Mouse (Mus musculus) T-helper 2 cell (primary cell): ENCODE results near the gene Wdr34.
"Not testable (repeated sequence)": the region's sequence is repeated elsewhere in the genome, so short reads cannot be mapped to it uniquely, and the experiment has no call there.

Experiments
- in situ Hi-C: fragments of 300-600 bp; cut with MboI, MseI; formaldehyde crosslinking; loops from one replicate; pipeline ENCODE4 v1.15.1; 2025; ENCODE audit warnings: high pct_unique_total_duplicates

Wdr34 gene

DNA sequence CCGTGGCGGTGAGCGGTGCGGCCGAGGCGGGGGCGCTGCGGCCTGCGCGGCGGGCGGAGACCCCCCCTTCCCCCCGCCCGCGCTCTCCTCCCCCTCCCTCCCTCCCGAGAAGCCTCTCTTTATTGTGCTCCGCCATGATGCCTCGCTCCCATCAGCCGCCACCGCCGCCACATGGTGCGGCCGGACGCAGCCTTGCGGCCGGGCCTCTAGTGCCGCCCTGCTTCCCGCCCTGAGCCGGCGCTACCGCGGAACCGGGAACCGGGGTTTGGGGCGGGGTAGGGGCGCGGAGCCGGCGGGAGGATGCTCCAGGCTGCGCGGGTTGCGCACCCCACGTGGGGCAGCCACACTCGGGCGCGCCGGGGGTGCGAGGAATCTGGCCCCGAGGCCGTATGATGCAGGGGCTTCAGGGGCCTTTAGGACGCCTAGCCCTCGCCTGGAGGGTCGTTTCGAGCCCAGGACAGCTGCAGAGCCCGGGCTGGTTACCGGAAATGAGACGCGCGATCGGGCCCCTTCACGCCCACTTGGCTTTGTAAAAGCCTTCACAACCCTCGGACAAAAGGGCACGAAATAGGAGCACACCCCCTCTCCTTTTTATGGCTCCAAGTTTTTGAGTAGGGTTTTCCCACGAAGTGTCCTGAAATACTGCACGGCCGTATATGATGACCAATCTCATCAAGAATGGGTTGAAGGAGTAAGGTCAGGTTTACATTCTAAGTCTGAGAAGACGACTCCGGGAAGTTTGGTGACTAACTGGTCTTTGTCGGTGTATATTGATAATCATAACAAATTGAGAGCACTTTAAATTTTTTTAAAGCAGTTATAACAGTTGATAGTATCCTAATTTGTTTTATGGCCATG lies 18.6 kb upstream of the Wdr34 start:
- in situ Hi-C loops, result no loop called here

DNA sequence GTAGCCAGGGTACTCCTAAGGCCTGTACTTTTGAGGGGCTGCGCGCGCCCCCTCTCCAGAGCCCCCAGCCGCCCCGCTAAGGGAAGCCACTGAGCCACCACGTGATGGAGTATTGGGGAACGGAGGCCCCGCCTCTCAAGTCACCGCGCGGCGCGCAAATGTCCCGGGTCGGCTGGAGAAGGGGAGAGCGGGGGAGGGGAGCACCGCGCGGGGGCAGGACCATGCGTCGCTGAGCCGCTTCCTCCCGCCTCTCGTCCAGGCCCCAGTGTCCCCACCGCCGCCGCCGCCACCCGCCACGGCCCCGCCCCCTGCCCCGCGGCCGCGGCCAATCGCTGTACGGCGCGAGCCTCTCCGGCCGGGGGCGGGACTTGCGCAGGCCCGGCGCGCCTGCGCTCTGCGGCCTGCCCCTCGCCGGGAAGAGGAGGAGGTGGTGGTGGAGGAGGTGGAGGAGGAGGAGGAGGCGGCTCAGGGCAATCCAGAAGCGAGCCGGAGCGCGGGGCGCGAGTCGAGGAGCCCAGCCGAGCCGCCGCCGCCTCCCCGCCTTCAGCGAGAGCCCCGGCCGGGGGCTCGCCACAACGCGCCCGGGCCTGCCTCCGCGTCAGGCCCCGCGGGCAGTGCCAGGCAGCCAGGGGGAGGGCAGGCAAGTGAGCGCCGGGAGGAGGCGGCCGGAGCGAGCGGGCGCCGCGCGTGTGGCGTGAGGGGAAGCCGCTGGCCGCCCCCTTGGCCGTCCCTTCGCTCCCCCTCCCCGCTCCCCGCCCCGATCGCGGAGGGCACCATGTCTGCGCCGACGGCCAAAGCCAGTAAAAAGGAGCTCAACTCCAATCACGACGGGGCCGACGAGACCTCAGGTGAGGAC lies 17.6 kb upstream of the Wdr34 start:
- in situ Hi-C loops, result no loop called here

DNA sequence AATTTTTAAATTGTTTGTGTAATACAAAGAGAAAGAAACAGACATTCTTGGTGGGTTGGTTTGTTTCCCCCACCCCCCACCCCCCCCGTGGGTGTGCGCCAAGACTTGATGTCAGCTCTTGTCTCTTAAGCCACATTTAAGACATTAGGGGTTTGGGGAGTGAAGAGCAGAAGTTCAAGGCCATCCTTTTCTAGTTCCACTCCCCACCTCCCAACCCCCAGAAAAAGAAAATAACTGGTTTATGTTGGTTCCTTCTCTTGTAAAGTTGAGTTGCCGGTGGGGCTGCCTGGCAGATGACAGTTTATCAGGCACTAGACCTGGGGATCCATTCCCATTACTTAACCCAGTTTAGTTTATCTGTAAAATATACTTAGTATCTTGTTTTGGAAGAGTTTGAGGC lies 15.6 kb upstream of the Wdr34 start:
- in situ Hi-C loops, result no loop called here

DNA sequence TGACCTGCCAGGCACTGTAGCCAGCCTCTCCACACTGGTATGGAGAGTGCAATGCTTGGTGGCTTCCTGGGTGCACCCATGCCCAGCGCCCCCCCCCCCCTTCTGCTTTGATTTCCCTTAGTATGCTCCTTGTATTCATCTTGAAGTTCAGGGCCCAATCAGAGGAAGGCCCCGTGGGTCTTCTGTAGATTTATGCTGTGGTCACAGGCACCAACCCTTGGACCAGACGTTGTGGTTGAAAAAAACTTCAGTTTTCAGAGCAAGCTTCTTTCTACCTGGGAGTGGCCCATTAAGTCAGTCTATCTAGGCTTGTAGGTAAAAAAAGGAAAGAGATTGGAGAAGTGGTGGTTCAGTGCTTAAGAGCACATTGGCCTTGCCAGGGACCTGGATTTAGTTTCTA lies 15.1 kb upstream of the Wdr34 start:
- in situ Hi-C loops, result no loop called here

- in situ Hi-C loops, result no loop called here
Measured at GRCm38 (mm10) chr2:30063235-30063634, 14.6 kb upstream of the Wdr34 start.

DNA sequence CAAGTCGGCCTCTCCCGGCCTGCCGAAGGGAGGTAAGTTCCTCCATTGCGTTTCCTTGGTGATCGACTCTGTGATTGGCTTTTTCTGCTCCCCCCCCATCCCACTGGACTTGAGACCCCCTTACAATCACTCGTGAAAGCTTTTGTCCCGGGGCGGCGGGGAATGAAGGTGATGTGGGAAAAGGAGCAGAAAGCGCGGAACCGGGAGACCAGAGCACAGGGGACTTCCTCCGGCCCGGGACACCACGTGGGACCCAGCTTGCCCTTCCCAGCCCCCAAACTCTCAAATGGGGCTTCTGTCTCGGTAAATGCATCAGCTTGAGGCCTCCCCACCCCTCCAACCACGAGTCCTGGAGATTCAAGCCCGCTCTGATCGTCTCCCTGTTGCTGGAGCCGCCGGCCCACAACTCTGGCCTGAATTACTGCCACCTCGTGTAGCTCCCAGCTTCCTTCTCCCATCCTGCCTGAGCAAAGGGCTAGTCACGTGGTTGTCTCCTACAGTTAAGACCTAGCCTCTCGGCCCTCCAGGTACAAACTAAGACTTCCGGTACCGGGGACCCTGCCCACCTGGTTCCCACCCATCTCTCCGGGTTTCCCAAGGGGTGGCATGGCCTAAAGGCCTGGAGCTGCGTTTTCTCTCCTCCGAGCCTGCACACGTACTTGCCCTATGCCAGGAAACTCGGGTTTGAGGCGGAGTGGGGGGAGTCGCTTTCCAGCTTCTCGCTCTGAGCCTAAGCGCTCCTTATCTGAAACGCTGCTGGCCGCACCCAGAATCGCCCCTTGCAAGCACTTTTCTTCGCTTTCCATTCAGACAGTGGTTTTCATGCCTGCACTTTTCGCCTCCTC lies 13.8 kb upstream of the Wdr34 start:
- in situ Hi-C loops, result no loop called here

GRCm38 (mm10) chr2:30061215-30062166 lies 12.8 kb upstream of the Wdr34 start:
- in situ Hi-C loops, result no loop called here

DNA sequence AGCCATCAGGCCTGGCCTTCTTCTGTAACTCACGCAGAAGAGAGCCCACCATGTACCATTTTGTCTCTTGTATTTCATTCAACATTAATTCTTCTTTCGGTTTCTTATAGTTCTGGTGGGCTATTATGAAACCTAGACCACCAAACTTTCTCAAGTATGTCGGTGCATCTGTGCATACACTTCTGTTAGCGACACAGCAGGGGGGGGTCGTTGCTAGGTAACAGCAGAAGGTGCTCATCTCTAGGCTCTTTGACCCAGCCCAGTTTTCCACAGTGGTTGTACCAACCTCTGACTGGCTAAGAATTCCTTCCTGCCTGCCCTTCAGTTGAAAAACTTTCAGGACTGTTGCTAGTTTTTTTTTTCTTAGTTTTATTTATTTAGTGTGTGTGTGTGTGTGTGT lies 9.7 kb upstream of the Wdr34 start:
- in situ Hi-C loops, result no loop called here

DNA sequence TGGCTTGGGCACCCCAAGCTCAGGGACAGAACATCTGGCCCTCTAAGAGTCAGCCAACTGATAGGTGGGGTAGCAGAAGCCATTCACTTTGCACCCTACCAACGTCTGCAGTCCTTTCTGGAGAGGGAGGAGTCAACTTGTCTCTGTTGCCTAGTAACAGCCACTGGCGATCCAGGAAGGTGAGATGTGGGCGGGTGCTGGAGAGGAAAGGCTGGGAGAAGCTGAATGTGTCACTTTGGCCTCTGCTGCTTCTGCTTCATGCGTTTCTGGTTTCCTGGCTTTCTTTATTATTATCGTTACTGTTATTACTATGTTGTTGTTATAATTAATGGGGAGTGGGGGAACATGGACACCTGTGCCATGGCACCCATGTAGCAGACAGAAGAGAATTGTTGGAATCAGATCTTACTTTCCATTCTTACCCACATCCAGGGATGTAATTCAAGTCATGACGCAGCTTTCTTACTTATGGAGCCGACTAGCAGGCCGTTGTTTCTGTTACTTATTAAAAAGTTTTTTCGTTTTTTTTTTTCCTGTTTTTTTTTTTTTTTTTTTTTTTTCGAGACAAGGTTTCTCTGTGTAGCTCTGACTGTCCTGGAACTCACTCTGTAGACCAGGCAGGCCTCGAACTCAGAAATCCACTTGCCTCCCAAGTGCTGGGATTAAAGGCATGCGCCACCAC lies 8.7 kb upstream of the Wdr34 start, which contains the start of gene Set:
TSS of gene Set (plus strand) at position 156 of the 682 bp plus-strand sequence.
- in situ Hi-C loops, result no loop called here

DNA sequence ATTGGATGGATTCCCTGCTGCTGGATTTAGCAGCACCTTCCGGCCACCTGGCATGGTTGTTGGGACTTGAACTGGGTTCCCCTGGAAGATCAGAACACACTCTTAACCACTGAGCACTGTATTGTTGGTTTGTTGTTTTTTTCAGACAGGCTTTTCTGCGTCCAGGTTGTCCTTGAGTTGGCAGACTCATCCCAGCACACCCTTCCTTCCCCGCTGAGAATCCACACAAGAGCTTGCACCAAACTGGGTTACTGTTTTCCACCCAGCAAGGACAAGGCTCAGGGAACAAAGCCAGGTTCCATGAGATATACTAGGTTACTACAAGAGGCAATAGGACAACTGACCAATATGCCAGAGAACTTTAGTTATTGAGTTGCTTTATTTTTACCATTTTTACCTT lies 8.1 kb upstream of the Wdr34 start:
- in situ Hi-C loops, result no loop called here

GRCm38 (mm10) chr2:30055310-30055709 lies 6.6 kb upstream of the Wdr34 start:
- in situ Hi-C loops, result not testable (repeated sequence)

DNA sequence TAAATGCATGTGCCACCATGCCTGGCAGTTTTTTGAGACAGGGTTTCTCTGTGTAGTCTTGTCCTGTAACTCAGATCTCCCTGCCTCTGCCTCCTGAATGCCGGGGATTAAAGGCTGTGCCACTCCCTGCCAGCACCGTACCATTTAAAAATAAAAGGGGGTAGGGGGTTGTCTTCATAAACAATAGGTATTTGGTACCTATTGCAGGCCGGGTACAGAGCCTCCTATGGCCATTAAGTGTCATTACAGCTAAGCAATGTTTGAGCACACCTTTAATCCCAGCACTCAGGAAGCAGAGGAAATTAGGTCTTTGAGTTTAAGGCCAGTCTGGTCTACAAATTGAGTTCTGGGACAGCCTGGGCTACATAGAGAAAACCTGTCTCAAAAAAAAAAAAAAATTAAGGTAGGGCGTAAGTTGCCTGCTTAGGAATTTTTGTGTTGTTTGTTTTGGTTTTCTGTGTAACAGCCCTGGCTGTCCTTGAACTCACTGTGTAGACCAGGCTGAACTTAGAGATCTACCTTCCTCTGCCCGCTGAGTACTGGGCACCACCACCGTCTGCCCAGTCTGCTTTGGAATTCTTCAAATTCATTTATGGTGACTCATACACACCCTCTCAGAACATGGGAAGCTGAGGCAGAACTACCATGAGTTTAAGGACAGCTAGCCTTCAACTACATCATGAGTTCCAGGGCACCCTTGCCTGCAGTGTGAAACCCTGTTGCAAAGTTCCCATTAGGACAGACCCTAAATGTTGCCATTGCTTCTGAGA lies 3.5 kb upstream of the Wdr34 start:
- in situ Hi-C loops, result no loop called here

GRCm38 (mm10) chr2:30049831-30050230 lies 1.1 kb upstream of the Wdr34 start:
- in situ Hi-C loops, result loop anchor here (5.0 kb wide), 1 partner anchor 47 kb away; no protein-coding TSS in a partner anchor

DNA sequence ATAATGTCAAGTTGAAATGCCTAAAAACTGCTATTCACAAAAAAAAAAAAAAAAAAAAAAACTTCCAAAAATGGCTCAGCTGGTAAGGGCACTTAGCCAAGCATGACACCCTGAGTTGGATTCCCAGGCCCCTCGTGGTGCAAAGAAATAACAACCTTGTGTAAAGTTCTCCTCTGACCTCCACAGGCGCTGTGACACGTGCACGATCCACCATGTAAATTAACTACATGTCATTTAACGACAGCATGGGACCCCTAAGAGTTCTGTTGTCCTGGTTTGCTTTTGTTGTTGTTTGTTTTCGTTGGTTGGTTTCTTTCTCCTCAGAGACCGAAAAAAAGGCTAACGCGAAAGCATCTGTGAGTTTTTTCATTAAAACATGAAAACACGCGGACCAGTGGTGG lies 580 bp downstream of the Wdr34 start:
- in situ Hi-C loops, result loop anchor here (5.0 kb wide), 1 partner anchor 49 kb away; no protein-coding TSS in a partner anchor

GRCm38 (mm10) chr2:30047127-30047526 lies 1.6 kb downstream of the Wdr34 start:
- in situ Hi-C loops, result loop anchor here (5.0 kb wide), 1 partner anchor 50 kb away; no protein-coding TSS in a partner anchor

DNA sequence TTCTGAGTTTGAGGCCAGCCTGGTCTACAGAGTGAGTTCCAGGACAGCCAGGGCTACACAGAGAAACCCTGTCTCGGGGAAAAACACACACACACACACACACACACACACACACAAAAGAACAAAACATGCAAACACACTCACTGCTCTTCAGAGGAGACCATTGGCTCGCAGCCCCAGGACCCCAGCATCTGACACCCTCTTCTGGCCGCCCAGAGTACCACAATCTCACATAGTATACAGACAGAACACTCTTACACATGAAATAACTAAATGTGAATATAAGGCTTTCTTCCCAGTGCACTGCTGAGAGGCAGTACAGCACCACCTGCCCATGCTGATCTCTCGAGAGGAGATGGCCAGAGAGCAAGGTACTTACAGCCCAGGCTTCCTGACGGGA lies 4.1 kb downstream of the Wdr34 start:
- in situ Hi-C loops, result no loop called here

DNA sequence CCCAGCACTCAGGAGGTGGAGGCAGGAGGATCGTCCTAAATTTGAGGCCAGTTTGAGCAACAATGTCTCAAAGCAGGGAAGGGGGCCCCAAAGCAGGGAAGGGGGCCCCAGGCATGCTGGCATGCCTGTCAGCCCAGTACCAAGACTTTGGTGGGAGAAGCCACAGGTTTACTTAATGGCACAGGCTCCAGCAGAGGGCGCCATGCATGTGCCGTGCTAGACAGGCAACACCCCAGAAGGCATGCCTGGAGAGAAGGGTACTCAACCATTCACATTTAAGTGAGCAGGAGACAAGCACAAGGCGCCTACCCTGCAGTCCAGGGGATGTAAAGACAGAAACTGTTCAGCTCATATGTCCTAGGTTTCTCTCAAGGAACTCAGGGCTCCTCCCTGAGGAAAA lies 6.2 kb downstream of the Wdr34 start:
- in situ Hi-C loops, result no loop called here

- in situ Hi-C loops, result no loop called here
Measured at GRCm38 (mm10) chr2:30039687-30040086, 9.0 kb downstream of the Wdr34 start.

GRCm38 (mm10) chr2:30038370-30038769 lies 10.3 kb downstream of the Wdr34 start:
- in situ Hi-C loops, result no loop called here
